Mouse (Mus musculus) 416B (cell line): ENCODE results near the gene 1110008L16Rik.
"Not testable (repeated sequence)": the region's sequence is repeated elsewhere in the genome, so short reads cannot be mapped to it uniquely, and the experiment has no call there.

Experiments
- DNase-seq: peaks from one replicate; pipeline ENCODE4 v3.0.0; 2011; ENCODE audit warnings: low read depth

The 1110008L16Rik gene

GRCm38 (mm10) chr12:55392733-55393577 is 93.6 kb downstream of the 1110008L16Rik start:
- no peak for DNase-seq

- DNase-seq, result not testable (repeated sequence)
Measured at GRCm38 (mm10) chr12:55395601-55396000, 96.2 kb downstream of the 1110008L16Rik start.

- DNase-seq, result no peak
Measured at GRCm38 (mm10) chr12:55396536-55396935, 97.2 kb downstream of the 1110008L16Rik start.

- DNase-seq, result no peak
Measured at GRCm38 (mm10) chr12:55397544-55398239, 98.3 kb downstream of the 1110008L16Rik start.

- peak; percentile 98 for DNase-seq
Measured at GRCm38 (mm10) chr12:55398240-55399127, 99.1 kb downstream of the 1110008L16Rik start.

- DNase-seq, result peak; percentile 36
Measured at GRCm38 (mm10) chr12:55399128-55399677, 99.8 kb downstream of the 1110008L16Rik start.

GRCm38 (mm10) chr12:55407888-55408287 is 108.5 kb downstream of the 1110008L16Rik start:
- DNase-seq, result no peak

- no peak for DNase-seq
Measured at GRCm38 (mm10) chr12:55415255-55415654, 115.9 kb downstream of the 1110008L16Rik start.

- DNase-seq, result no peak
Measured at GRCm38 (mm10) chr12:55415762-55416161, 116.4 kb downstream of the 1110008L16Rik start.

GRCm38 (mm10) chr12:55420220-55420619 is 120.8 kb downstream of the 1110008L16Rik start:
- no peak for DNase-seq

GRCm38 (mm10) chr12:55422057-55422456 is 122.7 kb downstream of the 1110008L16Rik start:
- DNase-seq, result no peak

- no peak for DNase-seq
Measured at GRCm38 (mm10) chr12:55426300-55426699, 126.9 kb downstream of the 1110008L16Rik start.

GRCm38 (mm10) chr12:55429201-55429600 is 129.8 kb downstream of the 1110008L16Rik start:
- DNase-seq, result no peak

GRCm38 (mm10) chr12:55429956-55430355 is 130.6 kb downstream of the 1110008L16Rik start:
- DNase-seq, result no peak
